Mouse (Mus musculus): ENCODE measurements around the gene Uspl1.

GRCm38 (mm10) chr5:149208776-149209175 is 24.6 kb downstream of the Uspl1 start:
- no peak for TF ChIP-seq MAX (IDR thresholded peaks at IDR 0.05; ENCODE audit: low read depth)
- TF ChIP-seq TCF12 (IDR thresholded peaks at IDR 0.05; ENCODE audit: insufficient read depth, poor library complexity, severe bottlenecking), result no peak
- TF ChIP-seq E2F4 (IDR thresholded peaks at IDR 0.05; ENCODE audit: insufficient read depth), result no peak
- no peak for TF ChIP-seq POLR2A (IDR thresholded peaks at IDR 0.05; ENCODE audit: insufficient read length, low read depth)
- no peak for TF ChIP-seq POLR2AphosphoS2 (IDR thresholded peaks at IDR 0.05; ENCODE audit: insufficient read length, low read depth)
- TF ChIP-seq USF1 (IDR thresholded peaks at IDR 0.05; ENCODE audit: low read depth), result no peak
- TF ChIP-seq REST (IDR thresholded peaks at IDR 0.05; ENCODE audit: insufficient read depth, insufficient read length), result no peak
- TF ChIP-seq MYOD1 (IDR thresholded peaks at IDR 0.05; ENCODE audit: control insufficient read depth in 1 of 3, insufficient read length in 2 of 3, low read depth in 2 of 3), result no peak
- TF ChIP-seq CEBPB (IDR thresholded peaks at IDR 0.05; ENCODE audit: insufficient read depth, poor library complexity, severe bottlenecking), result no peak
- no peak for TF ChIP-seq MYOG (IDR thresholded peaks at IDR 0.05; ENCODE audit: control insufficient read depth in 1 of 3, insufficient read depth in 1 of 3, insufficient read length in 2 of 3, low read depth in 2 of 3)
- TF ChIP-seq SRF (IDR thresholded peaks at IDR 0.05; ENCODE audit: control insufficient read depth, insufficient read length, low read depth), result no peak
